Mouse (Mus musculus): ENCODE data around the gene Tnfrsf9.
"Not testable (repeated sequence)": the region's sequence is repeated elsewhere in the genome, so short reads cannot be mapped to it uniquely, and the experiment has no call there.

The Tnfrsf9 gene

GRCm38 (mm10) chr4:150894718-150895501 lies 19.5 kb upstream of the Tnfrsf9 start:
- no peak for DNase-seq (ENCODE audit: low spot score in 2 of 2)

- no peak for DNase-seq (ENCODE audit: low spot score in 2 of 2)
Measured at GRCm38 (mm10) chr4:150896896-150897624, 17.3 kb upstream of the Tnfrsf9 start.

GRCm38 (mm10) chr4:150898716-150899365 lies 15.5 kb upstream of the Tnfrsf9 start:
- peak; percentile 54 to 66 for DNase-seq (ENCODE audit: low spot score in 2 of 2)

- DNase-seq (ENCODE audit: low spot score in 2 of 2), result no peak
Measured at GRCm38 (mm10) chr4:150900486-150900885, 13.9 kb upstream of the Tnfrsf9 start.

GRCm38 (mm10) chr4:150901651-150902050 lies 12.7 kb upstream of the Tnfrsf9 start:
- peak; percentile 49 to 77 for DNase-seq (ENCODE audit: low spot score in 2 of 2)

- DNase-seq (ENCODE audit: low spot score in 2 of 2), result no peak
Measured at GRCm38 (mm10) chr4:150902062-150902461, 12.3 kb upstream of the Tnfrsf9 start.

GRCm38 (mm10) chr4:150903091-150903742 lies 11.1 kb upstream of the Tnfrsf9 start:
- DNase-seq (ENCODE audit: low spot score in 2 of 2), result no peak

GRCm38 (mm10) chr4:150907099-150907498 lies 7.3 kb upstream of the Tnfrsf9 start:
- DNase-seq (ENCODE audit: low spot score in 2 of 2), result no peak

- not testable (repeated sequence) for DNase-seq (ENCODE audit: low spot score in 2 of 2)
Measured at GRCm38 (mm10) chr4:150908512-150908911, 5.8 kb upstream of the Tnfrsf9 start.

- DNase-seq (ENCODE audit: low spot score in 2 of 2), result peak; percentile 98 to 99
Measured at GRCm38 (mm10) chr4:150909451-150910156, 4.8 kb upstream of the Tnfrsf9 start.

GRCm38 (mm10) chr4:150910164-150910951 lies 4.0 kb upstream of the Tnfrsf9 start:
- DNase-seq (ENCODE audit: low spot score in 2 of 2), result no peak

GRCm38 (mm10) chr4:150913743-150914142 lies 619 bp upstream of the Tnfrsf9 start:
- no peak for DNase-seq (ENCODE audit: low spot score in 2 of 2)

GRCm38 (mm10) chr4:150915181-150915906 lies 982 bp downstream of the Tnfrsf9 start:
- no peak for DNase-seq (ENCODE audit: low spot score in 2 of 2)

GRCm38 (mm10) chr4:150917336-150918027 lies 3.1 kb downstream of the Tnfrsf9 start:
- no peak for DNase-seq (ENCODE audit: low spot score in 2 of 2)

- no peak for DNase-seq (ENCODE audit: low spot score in 2 of 2)
Measured at GRCm38 (mm10) chr4:150921206-150921605, 6.8 kb downstream of the Tnfrsf9 start.

GRCm38 (mm10) chr4:150924308-150924707 lies 9.9 kb downstream of the Tnfrsf9 start:
- DNase-seq (ENCODE audit: low spot score in 2 of 2), result no peak

- DNase-seq (ENCODE audit: low spot score in 2 of 2), result no peak
Measured at GRCm38 (mm10) chr4:150924936-150925335, 10.6 kb downstream of the Tnfrsf9 start.

- DNase-seq (ENCODE audit: low spot score in 2 of 2), result no peak
Measured at GRCm38 (mm10) chr4:150925923-150926322, 11.6 kb downstream of the Tnfrsf9 start.

Data from urinary bladder, postnatal 36 days (tissue).